Mouse (Mus musculus) midbrain, embryonic 11.5 days (tissue): ENCODE results near the gene Cacna1c. TPM values are rescaled to one million over a fixed set of nuclear protein-coding genes. Genes with fewer than 3 reads are reported as not detected.

Experiments
- ATAC-seq: fragments of 200-750 bp; cut with Nextera tagmentation; 2 replicates; pipeline ENCODE4 v1.8.0; 2017; ENCODE audit warnings: moderate TSS enrichment, moderate library complexity; ENCODE audit not compliant: low FRiP score
- DNase-seq: peaks from one replicate; pipeline ENCODE4 v3.0.0; 2015; ENCODE audit warnings: low spot score; ENCODE audit errors: missing footprints
- H3K27ac ChIP-seq: fragments of 300-500 bp; sonication (generic); 2 replicates; pipeline ENCODE4 v1.5.1; 2014; ENCODE audit warnings: low read depth, low read length
- H3K27me3 ChIP-seq: fragments of 300-500 bp; sonication (generic); 2 replicates; pipeline ENCODE4 v1.6.1; 2014; ENCODE audit warnings: mild to moderate bottlenecking, low read length, moderate library complexity, mixed read lengths; ENCODE audit not compliant: control insufficient read depth, insufficient read depth
- H3K36me3 ChIP-seq: fragments of 300-500 bp; sonication (generic); 2 replicates; pipeline ENCODE4 v1.6.1; 2014; ENCODE audit warnings: mild to moderate bottlenecking, low read length, moderate library complexity, mixed read lengths; ENCODE audit not compliant: control insufficient read depth, insufficient read depth
- H3K4me1 ChIP-seq: fragments of 300-500 bp; sonication (generic); 2 replicates; pipeline ENCODE4 v1.6.1; 2014; ENCODE audit warnings: low read length; ENCODE audit not compliant: control insufficient read depth, insufficient read depth
- H3K4me2 ChIP-seq: fragments of 300-500 bp; sonication (generic); 2 replicates; pipeline ENCODE4 v1.6.1; 2014; ENCODE audit warnings: mild to moderate bottlenecking, moderate library complexity
- H3K4me3 ChIP-seq: fragments of 300-500 bp; sonication (generic); 2 replicates; pipeline ENCODE4 v1.5.1; 2014; ENCODE audit warnings: low read depth, low read length
- H3K9ac ChIP-seq: fragments of 300-500 bp; sonication (generic); 2 replicates; pipeline ENCODE4 v1.6.1; 2014; ENCODE audit warnings: low read length
- H3K9me3 ChIP-seq: fragments of 300-500 bp; sonication (generic); 2 replicates; pipeline ENCODE4 v1.6.1; 2016; ENCODE audit warnings: low read length; ENCODE audit not compliant: control insufficient read depth
- WGBS: fragments of 180-500 bp; shearing (Covaris S2); extraction: QIAGEN DNeasy Blood & Tissue Kit; methylation state at CpG from one replicate; pipeline ENCODE4 v1.1.7; 2014; 5-methylcytosine and 5-hydroxymethylcytosine counted together
- polyA plus RNA-seq: library from polyadenylated mRNA; unstranded; fragments of >200 nt; fragmentation: Nextera tagmentation; extraction: Ambion mirVana; gene quantifications from 2 replicates; pipeline ENCODE4 v1.2.1, GENCODE M21; 2014

The Cacna1c gene
- polyA plus RNA-seq, 1 experiment from 2014 or later, result 2.1 TPM

GRCm38 (mm10) chr6:118935520-118936415 lies 260.4 kb downstream of the Cacna1c start:
- ATAC-seq (no peak), DNase-seq (no peak)
- 88% methylated on average over 9 of the region's 9 CpGs for WGBS
- H3K27ac ChIP-seq, result no peak overlapping the region
- no peaks in the 10 kb centered on the region for H3K27me3 ChIP-seq
- H3K36me3 ChIP-seq, result no peaks in the 10 kb centered on the region
- H3K4me2 ChIP-seq, result no peak overlapping the region
- no peak overlapping the region for H3K4me3 ChIP-seq
- H3K9me3 ChIP-seq, result no peaks in the 10 kb centered on the region
- H3K4me1 ChIP-seq, result no peaks in the 10 kb centered on the region; the same call in 1 of the 2 replicates
- no peak overlapping the region for H3K9ac ChIP-seq

GRCm38 (mm10) chr6:118934243-118934902 lies 261.8 kb downstream of the Cacna1c start:
- Histone ChIP-seq H3K9me3 (no peaks in the 10 kb centered on the region), H3K9ac (no peak overlapping the region), H3K4me2 (no peak overlapping the region), H3K4me1 (no peaks in the 10 kb centered on the region; the same call in 1 of the 2 replicates), H3K4me3 (no peak overlapping the region), H3K36me3 (no peaks in the 10 kb centered on the region), H3K27ac (no peak overlapping the region), H3K27me3 (no peaks in the 10 kb centered on the region)
- DNase-seq (no peak), ATAC-seq (no peak)
- WGBS, result 71% methylated on average over 9 of the region's 9 CpGs

DNA sequence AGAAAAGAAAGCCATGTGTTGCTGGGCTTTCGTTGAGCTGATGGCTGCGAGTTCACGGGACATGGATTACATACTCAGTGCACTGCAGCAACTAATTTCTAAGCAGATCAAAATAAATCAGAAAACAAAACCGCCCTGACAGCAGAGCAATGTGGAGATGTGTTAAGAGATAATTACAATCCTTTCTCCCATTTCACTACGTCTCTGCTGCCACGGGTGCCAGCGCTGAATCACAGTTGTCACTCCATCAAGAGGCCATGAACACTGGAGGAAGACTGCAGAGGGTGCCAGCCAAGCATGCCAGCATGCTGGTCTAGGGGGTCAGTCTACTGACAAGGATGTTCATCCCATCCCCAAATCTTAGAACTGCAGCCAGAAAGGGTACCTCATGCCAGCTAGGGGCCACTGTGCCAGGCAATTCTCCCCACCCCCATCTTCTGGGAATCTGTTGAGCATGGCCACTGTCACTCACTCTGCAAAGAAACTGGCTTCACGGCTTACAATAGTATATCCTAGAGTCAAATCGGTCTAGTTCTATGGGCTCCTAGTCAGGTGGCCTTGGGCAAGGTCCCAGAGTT lies 263.1 kb downstream of the Cacna1c start:
- ATAC-seq (no peak), DNase-seq (no peak)
- Histone ChIP-seq H3K27ac (no peak overlapping the region), H3K36me3 (no peaks in the 10 kb centered on the region), H3K4me3 (no peak overlapping the region), H3K9me3 (no peaks in the 10 kb centered on the region), H3K4me2 (no peak overlapping the region), H3K9ac (no peak overlapping the region), H3K27me3 (no peaks in the 10 kb centered on the region), H3K4me1 (no peaks in the 10 kb centered on the region; the same call in 1 of the 2 replicates)
- 94% methylated on average over 9 of the region's 9 CpGs for WGBS

GRCm38 (mm10) chr6:118932002-118932700 lies 264.1 kb downstream of the Cacna1c start:
- Histone ChIP-seq H3K27ac (no peak overlapping the region), H3K36me3 (no peaks in the 10 kb centered on the region), H3K9ac (no peak overlapping the region), H3K4me1 (no peaks in the 10 kb centered on the region), H3K4me3 (no peak overlapping the region), H3K27me3 (no peaks in the 10 kb centered on the region), H3K9me3 (no peaks in the 10 kb centered on the region), H3K4me2 (no peak overlapping the region)
- 85% methylated on average over 8 of the region's 8 CpGs for WGBS
- ATAC-seq, result no peak
- DNase-seq, result no peak

GRCm38 (mm10) chr6:118926669-118927068 lies 269.5 kb downstream of the Cacna1c start:
- Histone ChIP-seq H3K27ac (no peak overlapping the region), H3K36me3 (no peaks in the 10 kb centered on the region), H3K4me3 (no peak overlapping the region), H3K4me1 (no peaks in the 10 kb centered on the region), H3K4me2 (no peak overlapping the region), H3K9me3 (no peaks in the 10 kb centered on the region), H3K9ac (no peak overlapping the region), H3K27me3 (no peaks in the 10 kb centered on the region)
- ATAC-seq (no peak), DNase-seq (no peak)
- WGBS, result 80% methylated on average over 3 of the region's 3 CpGs

DNA sequence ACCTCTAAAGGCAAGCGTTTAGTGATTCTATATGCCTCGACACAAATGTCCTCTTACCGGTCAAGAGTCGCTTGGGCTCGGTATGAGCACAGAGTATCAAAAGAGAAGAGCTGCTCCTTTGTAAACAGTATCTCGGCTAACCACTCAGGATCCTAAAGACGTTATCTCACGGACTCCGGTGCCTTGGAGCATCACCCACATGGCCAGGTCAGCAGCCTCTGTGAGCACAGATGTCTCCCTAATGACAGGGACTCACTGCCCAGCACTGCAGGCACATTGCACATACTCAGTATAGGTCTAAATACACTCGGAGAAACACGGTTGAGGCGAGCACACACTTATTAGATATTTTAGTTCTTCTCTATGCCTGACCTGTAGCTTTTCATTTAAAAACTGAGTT lies 271.8 kb downstream of the Cacna1c start:
- H3K36me3 ChIP-seq, result no peaks in the 10 kb centered on the region
- H3K9ac ChIP-seq, result no peak overlapping the region
- ATAC-seq (no peak), DNase-seq (no peak)
- no peaks in the 10 kb centered on the region for H3K27me3 ChIP-seq
- no peaks in the 10 kb centered on the region for H3K9me3 ChIP-seq
- H3K4me2 ChIP-seq, result no peak overlapping the region
- H3K4me3 ChIP-seq, result no peak overlapping the region
- H3K4me1 ChIP-seq, result no peaks in the 10 kb centered on the region
- H3K27ac ChIP-seq, result no peak overlapping the region
- WGBS, result 85% methylated on average over 12 of the region's 12 CpGs

GRCm38 (mm10) chr6:118923926-118924325 lies 272.3 kb downstream of the Cacna1c start:
- no peaks in the 10 kb centered on the region for H3K9me3 ChIP-seq
- H3K4me2 ChIP-seq, result no peak overlapping the region
- no peak for DNase-seq
- no peaks in the 10 kb centered on the region for H3K36me3 ChIP-seq
- ATAC-seq, result 0 out of 2 replicates have a peak, but pooled peaks have one; percentile 7
- no peak overlapping the region for H3K9ac ChIP-seq
- no peaks in the 10 kb centered on the region for H3K27me3 ChIP-seq
- H3K4me1 ChIP-seq, result no peaks in the 10 kb centered on the region
- 70% methylated on average over 2 of the region's 2 CpGs for WGBS
- H3K4me3 ChIP-seq, result no peak overlapping the region
- H3K27ac ChIP-seq, result no peak overlapping the region

- WGBS, result 84% methylated on average over 5 of the region's 5 CpGs
- DNase-seq, result no peak
- H3K9me3 ChIP-seq, result no peaks in the 10 kb centered on the region
- no peak for ATAC-seq
- H3K36me3 ChIP-seq, result no peaks in the 10 kb centered on the region
- H3K27ac ChIP-seq, result no peak overlapping the region
- H3K4me3 ChIP-seq, result no peak overlapping the region
- no peak overlapping the region for H3K4me2 ChIP-seq
- H3K9ac ChIP-seq, result no peak overlapping the region
- no peaks in the 10 kb centered on the region for H3K4me1 ChIP-seq
- H3K27me3 ChIP-seq, result no peaks in the 10 kb centered on the region
These were observed 273.0 kb downstream of the Cacna1c start for GRCm38 (mm10) chr6:118923212-118923577.
